Mouse (Mus musculus): ENCODE results near the gene Gnb5. TPM values are rescaled to one million over a fixed set of nuclear protein-coding genes. Genes with fewer than 3 reads are reported as not detected.
A peak's percentile ranks its signal among the peaks of the same experiment; 100 is the strongest.

Gene Gnb5
- total and polyA plus RNA-seq, 2 experiments from 2014 or later, result 62.7 to 74.9 TPM

DNA sequence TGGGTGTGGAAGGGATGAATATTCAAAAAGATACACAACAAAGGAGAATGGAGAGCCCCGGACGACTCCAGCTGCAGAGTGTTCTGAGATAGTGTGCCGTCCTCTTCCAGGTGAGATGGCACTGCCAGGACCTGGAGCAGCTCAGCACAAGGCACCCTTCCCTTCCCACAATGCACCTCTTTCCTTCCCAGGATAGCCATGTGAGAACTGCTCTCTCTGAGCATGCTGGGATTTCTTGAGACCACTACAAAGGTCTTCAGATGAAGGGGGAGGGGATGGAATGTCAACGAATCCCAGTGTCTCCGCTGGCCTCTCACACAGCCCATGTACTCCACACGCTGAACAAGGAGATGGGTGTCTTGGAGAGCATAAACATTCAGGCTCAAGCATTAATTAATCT is 18.5 kb upstream of the Gnb5 start:
- no peak overlapping the region for H3K9ac ChIP-seq (replicated peaks; ENCODE audit: low read depth, low read length)
- no peak for DNase-seq (ENCODE audit: low spot score)
- ATAC-seq (ENCODE audit: insufficient read depth, low read depth), result no peak
- H3K36me3 ChIP-seq (replicated peaks; ENCODE audit: control insufficient read depth, insufficient read depth, low read length), result no peaks in the 10 kb centered on the region
- H3K9me3 ChIP-seq (replicated peaks; ENCODE audit: control insufficient read depth, low read length), result no peaks in the 10 kb centered on the region
- no peaks in the 10 kb centered on the region for H3K27me3 ChIP-seq (ENCODE audit: control insufficient read depth, insufficient read depth, low read length)
- 71% methylated on average over 6 of the region's 6 CpGs for WGBS
- H3K4me1 ChIP-seq (ENCODE audit: control insufficient read depth, insufficient read depth), result no peaks in the 10 kb centered on the region
- TF ChIP-seq EP300 (IDR thresholded peaks at IDR 0.05; ENCODE audit: low read depth), result no peak
- no peak overlapping the region for H3K4me2 ChIP-seq (ENCODE audit: low read depth, low read length)
- no peak overlapping the region for H3K27ac ChIP-seq (ENCODE audit: low read depth)
- H3K4me3 ChIP-seq (ENCODE audit: low read depth, low read length), result no peak overlapping the region

GRCm38 (mm10) chr9:75289545-75289944 is 16.5 kb upstream of the Gnb5 start:
- H3K9ac ChIP-seq (replicated peaks; ENCODE audit: low read depth, low read length), result no peak overlapping the region
- ATAC-seq (ENCODE audit: insufficient read depth, low read depth), result no peak
- no peak overlapping the region for H3K4me3 ChIP-seq (ENCODE audit: low read depth, low read length)
- no peak for DNase-seq (ENCODE audit: low spot score)
- no peak overlapping the region for H3K4me2 ChIP-seq (ENCODE audit: low read depth, low read length)
- TF ChIP-seq EP300 (IDR thresholded peaks at IDR 0.05; ENCODE audit: low read depth) (no peak), CTCF (IDR thresholded peaks at IDR 0.05; ENCODE audit: low read depth) (peak; percentile 43)
- no peaks in the 10 kb centered on the region for H3K36me3 ChIP-seq (replicated peaks; ENCODE audit: control insufficient read depth, insufficient read depth, low read length)
- 44% methylated on average over 4 of the region's 4 CpGs for WGBS
- H3K9me3 ChIP-seq (replicated peaks; ENCODE audit: control insufficient read depth, low read length), result no peaks in the 10 kb centered on the region
- H3K27ac ChIP-seq (ENCODE audit: low read depth), result no peak overlapping the region
- no peaks in the 10 kb centered on the region for H3K4me1 ChIP-seq (ENCODE audit: control insufficient read depth, insufficient read depth)
- no peaks in the 10 kb centered on the region for H3K27me3 ChIP-seq (ENCODE audit: control insufficient read depth, insufficient read depth, low read length)

- Histone ChIP-seq H3K27ac (ENCODE audit: low read depth) (no peak overlapping the region), H3K36me3 (replicated peaks; ENCODE audit: control insufficient read depth, insufficient read depth, low read length) (no peaks in the 10 kb centered on the region), H3K27me3 (ENCODE audit: control insufficient read depth, insufficient read depth, low read length) (no peaks in the 10 kb centered on the region), H3K9ac (replicated peaks; ENCODE audit: low read depth, low read length) (no peak overlapping the region), H3K4me1 (ENCODE audit: control insufficient read depth, insufficient read depth) (no peaks in the 10 kb centered on the region), H3K4me2 (ENCODE audit: low read depth, low read length) (no peak overlapping the region), H3K9me3 (replicated peaks; ENCODE audit: control insufficient read depth, low read length) (no peaks in the 10 kb centered on the region), H3K4me3 (ENCODE audit: low read depth, low read length) (no peak overlapping the region)
- WGBS, result 80% methylated on average over 2 of the region's 2 CpGs
- DNase-seq (ENCODE audit: low spot score) (no peak), ATAC-seq (ENCODE audit: insufficient read depth, low read depth) (no peak)
- TF ChIP-seq EP300 (IDR thresholded peaks at IDR 0.05; ENCODE audit: low read depth) (no peak), CTCF (IDR thresholded peaks at IDR 0.05; ENCODE audit: low read depth) (peak; percentile 36)
Measured at GRCm38 (mm10) chr9:75299342-75299741, 6.7 kb upstream of the Gnb5 start.

DNA sequence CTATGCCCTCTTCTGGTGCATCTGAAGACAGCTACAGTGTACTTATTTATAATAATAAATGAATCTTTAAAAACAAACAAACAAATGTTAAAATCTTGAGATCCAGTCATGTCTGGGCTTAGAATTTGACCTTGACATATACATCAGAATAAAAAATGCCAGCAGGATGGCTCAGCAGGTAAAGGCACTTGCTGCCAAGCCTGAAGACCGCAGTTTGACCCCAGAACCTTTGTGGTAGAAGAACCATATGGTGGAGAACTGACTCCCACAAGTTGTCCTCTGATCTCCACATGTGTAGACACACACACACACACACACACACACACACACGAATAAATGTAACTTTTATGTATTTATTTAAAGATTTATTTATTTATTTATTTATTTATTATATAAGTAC is 3.1 kb upstream of the Gnb5 start:
- 81% methylated on average over 2 of the region's 2 CpGs for WGBS
- Histone ChIP-seq H3K27me3 (ENCODE audit: control insufficient read depth, insufficient read depth, low read length) (no peaks in the 10 kb centered on the region), H3K9me3 (replicated peaks; ENCODE audit: control insufficient read depth, low read length) (no peaks in the 10 kb centered on the region), H3K4me2 (ENCODE audit: low read depth, low read length) (no peak overlapping the region), H3K4me1 (ENCODE audit: control insufficient read depth, insufficient read depth) (no peaks in the 10 kb centered on the region), H3K27ac (ENCODE audit: low read depth) (no peak overlapping the region), H3K9ac (replicated peaks; ENCODE audit: low read depth, low read length) (no peak overlapping the region), H3K4me3 (ENCODE audit: low read depth, low read length) (no peak overlapping the region), H3K36me3 (replicated peaks; ENCODE audit: control insufficient read depth, insufficient read depth, low read length) (no peaks in the 10 kb centered on the region)
- DNase-seq (ENCODE audit: low spot score) (no peak), ATAC-seq (ENCODE audit: insufficient read depth, low read depth) (no peak)
- TF ChIP-seq EP300 (IDR thresholded peaks at IDR 0.05; ENCODE audit: low read depth) (no peak), CTCF (IDR thresholded peaks at IDR 0.05; ENCODE audit: low read depth) (no peak)

GRCm38 (mm10) chr9:75303701-75304261 is 2.3 kb upstream of the Gnb5 start:
- Histone ChIP-seq H3K36me3 (replicated peaks; ENCODE audit: control insufficient read depth, insufficient read depth, low read length) (no peaks in the 10 kb centered on the region), H3K9me3 (replicated peaks; ENCODE audit: control insufficient read depth, low read length) (no peaks in the 10 kb centered on the region), H3K27ac (ENCODE audit: low read depth) (no peak overlapping the region), H3K4me1 (ENCODE audit: control insufficient read depth, insufficient read depth) (no peaks in the 10 kb centered on the region), H3K4me2 (ENCODE audit: low read depth, low read length) (no peak overlapping the region; the same call in 1 of the 2 replicates), H3K27me3 (ENCODE audit: control insufficient read depth, insufficient read depth, low read length) (no peaks in the 10 kb centered on the region), H3K4me3 (ENCODE audit: low read depth, low read length) (no peak overlapping the region), H3K9ac (replicated peaks; ENCODE audit: low read depth, low read length) (no peak overlapping the region)
- ATAC-seq (ENCODE audit: insufficient read depth, low read depth) (no peak), DNase-seq (ENCODE audit: low spot score) (no peak)
- WGBS, result 28% methylated on average over 16 of the region's 16 CpGs
- no peak for TF ChIP-seq EP300 (IDR thresholded peaks at IDR 0.05; ENCODE audit: low read depth)
- no peak for TF ChIP-seq CTCF (IDR thresholded peaks at IDR 0.05; ENCODE audit: low read depth)

GRCm38 (mm10) chr9:75304286-75304685 is 1.8 kb upstream of the Gnb5 start:
- no peak overlapping the region for H3K27ac ChIP-seq (ENCODE audit: low read depth)
- no peak for DNase-seq (ENCODE audit: low spot score)
- H3K9me3 ChIP-seq (replicated peaks; ENCODE audit: control insufficient read depth, low read length), result no peaks in the 10 kb centered on the region
- no peaks in the 10 kb centered on the region for H3K36me3 ChIP-seq (replicated peaks; ENCODE audit: control insufficient read depth, insufficient read depth, low read length)
- no peak for ATAC-seq (ENCODE audit: insufficient read depth, low read depth)
- H3K27me3 ChIP-seq (ENCODE audit: control insufficient read depth, insufficient read depth, low read length), result no peaks in the 10 kb centered on the region
- TF ChIP-seq EP300 (IDR thresholded peaks at IDR 0.05; ENCODE audit: low read depth) (no peak), CTCF (IDR thresholded peaks at IDR 0.05; ENCODE audit: low read depth) (no peak)
- H3K4me2 ChIP-seq (ENCODE audit: low read depth, low read length), result no peak overlapping the region
- no peaks in the 10 kb centered on the region for H3K4me1 ChIP-seq (ENCODE audit: control insufficient read depth, insufficient read depth)
- 29% methylated on average over 7 of the region's 7 CpGs for WGBS
- no peak overlapping the region for H3K4me3 ChIP-seq (ENCODE audit: low read depth, low read length)
- no peak overlapping the region for H3K9ac ChIP-seq (replicated peaks; ENCODE audit: low read depth, low read length)

All from heart, postnatal 0 days (tissue).